Mouse (Mus musculus) heart, postnatal 25 days (tissue): ENCODE results near the gene Cdk9. TPM values are rescaled to one million over a fixed set of nuclear protein-coding genes. Genes with fewer than 3 reads are reported as not detected.
A peak's percentile ranks its signal among the peaks of the same experiment; 100 is the strongest.

Experiments used
- DNase-seq: peaks from one replicate; pipeline ENCODE4 v3.0.0; 2022; ENCODE audit warnings: low spot score
- intact Hi-C: fragments of 180-260 bp; cut with DNase I; formaldehyde crosslinking; loops from one replicate; pipeline ENCODE4 v1.15.1; 2025
- total RNA-seq, 2 experiments: library from RNA; stranded (reverse); gene quantifications; 2 replicates each; pipeline ENCODE4 v1.2.3; 2021

Cdk9 gene
- total RNA-seq, 2 experiments from 2014 or later, result 23.4 to 26.4 TPM

- intact Hi-C loops, result no loop called here
- no peak for DNase-seq
These were observed 28.0 kb downstream of the Cdk9 start for GRCm38 (mm10) chr2:32684681-32685428.

- DNase-seq, result no peak
- intact Hi-C loops, result no loop called here
These were observed 29.2 kb downstream of the Cdk9 start for GRCm38 (mm10) chr2:32683701-32684100.

GRCm38 (mm10) chr2:32682721-32683417 is 30.0 kb downstream of the Cdk9 start:
- intact Hi-C loops, result no loop called here
- DNase-seq, result no peak

- no peak for DNase-seq
- intact Hi-C loops, result no loop called here
These were observed 31.1 kb downstream of the Cdk9 start for GRCm38 (mm10) chr2:32681754-32682153.

GRCm38 (mm10) chr2:32680961-32681650 is 31.8 kb downstream of the Cdk9 start:
- intact Hi-C loops, result no loop called here
- DNase-seq, result no peak

- intact Hi-C loops, result no loop called here
- DNase-seq, result no peak
These were observed 32.8 kb downstream of the Cdk9 start for GRCm38 (mm10) chr2:32680051-32680451.

GRCm38 (mm10) chr2:32677683-32678082 is 35.2 kb downstream of the Cdk9 start:
- intact Hi-C loops, result no loop called here
- DNase-seq, result no peak

GRCm38 (mm10) chr2:32676821-32677220 is 36.1 kb downstream of the Cdk9 start:
- intact Hi-C loops, result no loop called here
- no peak for DNase-seq

GRCm38 (mm10) chr2:32673176-32673917 is 39.5 kb downstream of the Cdk9 start:
- DNase-seq, result no peak
- intact Hi-C loops, result no loop called here

GRCm38 (mm10) chr2:32671907-32672595 is 40.8 kb downstream of the Cdk9 start:
- intact Hi-C loops, result no loop called here

GRCm38 (mm10) chr2:32671147-32671546 is 41.7 kb downstream of the Cdk9 start:
- intact Hi-C loops, result no loop called here

More at GRCm38 (mm10) chr2:32671907-32672595, 40.8 kb downstream of the Cdk9 start:
- DNase-seq, result no peak

GRCm38 (mm10) chr2:32669876-32670275 is 43.0 kb downstream of the Cdk9 start:
- DNase-seq, result no peak
- intact Hi-C loops, result no loop called here

More at GRCm38 (mm10) chr2:32671147-32671546, 41.7 kb downstream of the Cdk9 start:
- DNase-seq, result no peak

GRCm38 (mm10) chr2:32668176-32668575 is 44.7 kb downstream of the Cdk9 start:
- intact Hi-C loops, result no loop called here
- no peak for DNase-seq

GRCm38 (mm10) chr2:32667775-32668174 is 45.1 kb downstream of the Cdk9 start:
- DNase-seq, result no peak
- intact Hi-C loops, result no loop called here

GRCm38 (mm10) chr2:32665853-32666252 is 47.0 kb downstream of the Cdk9 start:
- DNase-seq, result no peak
- intact Hi-C loops, result no loop called here

GRCm38 (mm10) chr2:32665345-32665744 is 47.5 kb downstream of the Cdk9 start:
- intact Hi-C loops, result no loop called here
- DNase-seq, result no peak

GRCm38 (mm10) chr2:32662291-32662690 is 50.6 kb downstream of the Cdk9 start:
- intact Hi-C loops, result no loop called here
- no peak for DNase-seq

- peak; percentile 61 for DNase-seq
- intact Hi-C loops, result loop anchor here (2.0 kb wide), 1 partner anchor 27 kb away; no protein-coding TSS in a partner anchor
These were observed 51.3 kb downstream of the Cdk9 start for GRCm38 (mm10) chr2:32661509-32662107.

GRCm38 (mm10) chr2:32658873-32659272 is 54.0 kb downstream of the Cdk9 start:
- no peak for DNase-seq
- intact Hi-C loops, result no loop called here
